Mouse (Mus musculus) G1E (cell line): ENCODE results near the gene Zfp697.

Experiments used
- CTCF ChIP-seq: IDR thresholded peaks from 2 replicates; pipeline ENCODE4 v1.5.1; 2012; ENCODE audit warnings: low read depth, low read length, inconsistent platforms, mixed read lengths
- GATA1 ChIP-seq: IDR thresholded peaks from 2 replicates; pipeline ENCODE4 v1.6.1; 2012; ENCODE audit warnings: borderline replicate concordance, low read length, inconsistent platforms, mixed read lengths
- GATA2 ChIP-seq: IDR thresholded peaks from 2 replicates; pipeline ENCODE4 v1.6.1; 2012; ENCODE audit warnings: low read depth, low read length, inconsistent platforms, borderline replicate concordance

DNA sequence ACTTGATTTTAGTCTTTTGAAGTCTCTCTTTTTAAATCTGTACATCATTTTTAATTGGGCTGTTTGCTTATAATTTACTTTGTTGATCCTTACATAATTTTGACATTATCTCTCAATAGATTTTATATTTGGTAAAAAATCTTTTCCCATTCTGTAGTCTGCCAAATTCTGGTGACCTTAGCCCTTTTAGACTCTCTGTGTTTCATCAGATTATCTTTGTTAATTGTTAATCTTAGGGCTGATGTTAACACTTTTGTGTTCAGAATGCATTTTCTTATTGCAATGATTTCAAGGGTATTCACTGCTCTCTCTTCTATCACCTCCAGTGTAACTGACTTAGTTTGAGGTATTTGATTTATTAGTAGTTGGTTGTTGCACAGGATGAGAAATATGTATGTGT, 338.5 kb downstream of the Zfp697 start:
- TF ChIP-seq CTCF (no peak), GATA1 (no peak), GATA2 (no peak)
